Mouse (Mus musculus) megakaryocyte, embryonic 14.5 days (primary cell): ENCODE measurements around the gene Cldn22.

ENCODE experiments used
- FLI1 ChIP-seq: IDR thresholded peaks from 2 replicates; pipeline ENCODE4 v1.6.1; 2012; ENCODE audit warnings: low read length, inconsistent platforms, mixed read lengths
- GATA1 ChIP-seq: IDR thresholded peaks from 3 replicates; pipeline ENCODE4 v1.6.1; 2012; ENCODE audit warnings: mixed read lengths, low read length, inconsistent platforms, borderline replicate concordance

- TF ChIP-seq GATA1 (no peak), FLI1 (no peak)
These were observed 19.4 kb downstream of the Cldn22 start for GRCm38 (mm10) chr8:47843651-47844050.
